Mouse (Mus musculus) G1E-ER4 (cell line): ENCODE data around the gene Stard10. TPM values are rescaled to one million over a fixed set of nuclear protein-coding genes. Genes with fewer than 3 reads are reported as not detected.

Experiments
- GATA1 ChIP-seq: IDR thresholded peaks from one replicate; pipeline ENCODE4 v1.8.0; 2012; ENCODE audit warnings: low read length, inconsistent platforms
- polyA plus RNA-seq: library from polyadenylated mRNA; stranded (reverse); fragments of >175 nt; gene quantifications from 2 replicates; pipeline ENCODE4 v1.2.3, GENCODE M21; 2012

Gene Stard10
- polyA plus RNA-seq, 1 experiment, result not detected

DNA sequence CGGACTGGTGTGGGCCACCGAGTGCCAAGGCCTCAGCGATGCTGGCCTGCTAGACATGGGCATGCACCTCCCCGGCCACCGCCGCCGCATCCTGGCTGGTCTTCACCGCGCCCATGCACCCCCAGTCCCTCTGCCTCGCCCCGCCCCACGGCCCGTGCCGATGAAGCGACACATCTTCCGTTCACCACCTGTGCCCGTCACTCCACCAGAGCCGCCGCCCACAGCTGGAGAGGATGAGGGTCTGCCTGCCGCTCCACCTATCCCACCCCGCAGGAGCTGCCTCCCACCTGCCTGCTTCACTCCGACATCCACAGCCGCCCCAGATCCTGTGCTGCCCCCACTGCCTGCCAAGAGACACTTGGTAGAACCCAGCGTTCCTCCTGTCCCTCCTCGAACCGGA is 56.2 kb downstream of the Stard10 start:
- TF ChIP-seq GATA1, result no peak

DNA sequence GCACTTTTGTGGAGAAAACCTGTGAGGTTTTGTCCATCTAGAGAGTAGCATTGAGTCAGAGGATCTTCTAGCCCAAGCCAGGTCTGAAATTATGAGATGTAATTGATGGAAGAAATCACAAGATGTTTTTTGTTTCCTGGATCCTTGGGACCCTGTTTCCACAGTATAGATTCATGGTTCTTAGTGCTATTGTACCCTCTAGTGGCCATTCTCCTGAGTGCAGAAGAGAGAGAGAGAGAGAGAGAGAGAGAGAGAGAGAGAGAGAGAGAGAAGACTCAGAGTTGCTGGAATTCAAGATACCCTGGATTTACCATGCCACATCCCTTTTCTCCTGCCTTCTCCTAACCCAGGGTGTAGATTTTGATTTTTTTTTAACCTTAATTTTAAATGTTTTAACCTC is 57.3 kb downstream of the Stard10 start:
- TF ChIP-seq GATA1, result no peak

DNA sequence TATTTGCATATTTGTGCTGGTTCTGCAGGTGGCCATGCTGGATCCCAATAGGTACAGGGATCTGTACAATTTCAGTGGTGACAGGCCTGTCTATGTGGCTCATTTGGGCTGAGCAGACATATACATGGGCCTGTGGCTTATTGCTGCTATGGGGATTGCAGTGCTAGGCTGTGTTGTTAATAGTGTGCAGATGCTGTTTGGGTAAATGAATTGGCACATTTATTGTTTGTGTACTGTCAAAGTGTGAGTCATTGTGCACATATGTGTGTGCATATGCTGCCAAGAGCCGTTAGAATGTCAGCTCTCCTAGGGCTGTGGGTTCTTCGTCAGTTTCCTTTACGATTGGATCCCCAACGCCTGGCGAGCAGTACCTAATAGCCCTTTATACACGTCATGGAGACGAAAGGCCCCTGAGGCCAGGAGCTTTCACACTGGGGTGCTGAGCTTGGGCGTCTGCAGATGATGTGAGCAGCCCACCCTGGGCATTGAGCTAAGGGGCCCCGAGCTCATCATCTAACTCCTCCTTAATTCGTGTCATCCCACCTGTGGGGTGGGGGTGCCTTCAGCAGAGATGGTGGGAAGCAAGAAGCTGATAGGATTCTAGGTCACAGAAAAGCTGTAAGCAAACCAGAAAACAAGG is 59.9 kb downstream of the Stard10 start:
- no peak for TF ChIP-seq GATA1

DNA sequence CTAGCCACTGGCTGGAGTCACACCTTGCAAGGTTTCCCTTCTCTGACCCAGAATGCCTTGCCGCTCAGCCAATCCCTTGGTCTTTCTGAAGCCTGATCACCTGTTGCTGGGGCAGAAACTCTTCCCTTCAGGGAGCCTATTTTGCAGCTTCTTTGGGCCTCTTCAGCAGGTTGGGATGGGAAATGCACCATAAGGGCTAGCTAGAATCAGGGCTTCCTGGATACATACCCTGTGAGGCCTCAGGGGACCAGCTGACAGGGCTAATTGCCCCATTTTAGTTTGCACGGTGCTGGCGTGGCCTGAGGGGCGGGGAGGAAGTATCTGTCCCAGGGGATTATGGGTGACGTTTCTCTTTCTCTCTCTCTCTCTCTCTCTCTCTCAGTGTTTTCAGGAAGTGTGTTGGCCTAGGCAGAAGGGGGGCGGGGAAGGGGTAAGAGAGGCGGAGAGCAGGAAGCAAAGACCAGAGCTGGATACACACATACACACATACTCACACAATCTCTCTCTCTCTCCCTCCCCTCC is 60.9 kb downstream of the Stard10 start:
- TF ChIP-seq GATA1, result no peak

GRCm38 (mm10) chr7:101378285-101378684 is 61.4 kb downstream of the Stard10 start:
- TF ChIP-seq GATA1, result no peak

GRCm38 (mm10) chr7:101378796-101379465 is 62.0 kb downstream of the Stard10 start:
- no peak for TF ChIP-seq GATA1

DNA sequence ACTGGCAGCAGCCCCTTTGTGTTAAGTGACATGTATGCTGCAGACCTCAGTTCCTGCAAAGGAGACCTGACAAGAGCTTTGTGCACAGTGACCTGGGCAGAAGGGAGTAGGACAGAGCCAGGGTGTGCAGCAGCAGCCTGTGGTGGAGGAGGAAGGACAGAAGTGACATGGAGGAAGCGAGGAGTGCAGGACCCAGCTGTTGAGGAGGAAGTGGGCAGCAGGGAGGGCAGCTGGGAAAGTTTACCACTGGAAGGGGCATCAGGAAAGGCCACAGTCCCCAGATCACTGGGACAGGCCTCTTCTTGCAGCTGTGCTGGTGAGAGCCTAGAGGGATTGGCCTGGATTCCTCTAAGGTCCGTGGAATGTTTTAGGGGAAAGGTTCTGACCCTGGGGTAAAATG is 62.8 kb downstream of the Stard10 start:
- TF ChIP-seq GATA1, result no peak

- no peak for TF ChIP-seq GATA1
Observed at GRCm38 (mm10) chr7:101381512-101381911, 64.6 kb downstream of the Stard10 start.

DNA sequence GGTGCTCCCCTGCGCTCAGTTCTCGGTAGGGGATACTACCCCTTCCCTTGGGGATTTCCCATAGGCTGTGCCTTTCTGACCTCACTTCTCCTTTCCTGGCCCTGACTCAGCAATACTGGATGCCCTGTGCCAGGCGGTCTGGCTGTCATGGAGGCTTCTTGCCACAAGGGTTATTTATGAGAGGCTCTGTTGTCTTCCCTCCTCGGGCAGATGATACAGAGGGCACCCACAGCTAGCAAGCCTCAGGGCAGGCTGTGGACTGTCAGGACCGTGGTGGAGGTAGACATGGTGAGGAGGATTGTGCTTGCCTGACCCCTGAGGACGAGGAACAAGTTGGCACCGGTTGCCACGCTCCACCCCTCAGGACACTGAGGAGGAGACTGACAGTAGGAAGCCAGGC is 65.5 kb downstream of the Stard10 start:
- TF ChIP-seq GATA1, result no peak

GRCm38 (mm10) chr7:101383756-101384155 is 66.9 kb downstream of the Stard10 start:
- TF ChIP-seq GATA1, result no peak

DNA sequence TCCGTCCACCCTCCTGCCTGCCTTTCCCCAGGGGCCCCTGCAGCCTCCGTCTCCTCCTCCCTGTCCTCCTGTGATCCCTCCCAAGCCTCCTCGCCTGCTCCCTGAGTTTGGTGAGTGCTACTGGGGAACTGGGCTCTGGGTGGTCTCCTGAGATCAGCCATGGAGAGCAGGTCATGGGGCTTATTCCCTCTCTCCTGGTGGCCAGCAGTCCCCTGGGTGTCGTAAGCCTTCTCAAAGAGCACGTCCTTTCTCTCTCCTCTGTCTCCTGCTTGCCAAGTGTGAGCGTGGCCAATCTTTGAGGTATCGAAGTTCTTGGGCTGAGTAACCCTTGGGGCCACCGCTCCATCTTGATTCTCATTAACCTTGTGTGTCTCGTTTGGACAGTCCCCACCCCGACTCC is 68.0 kb downstream of the Stard10 start:
- TF ChIP-seq GATA1, result no peak

- TF ChIP-seq GATA1, result no peak
Observed at GRCm38 (mm10) chr7:101385331-101385733, 68.4 kb downstream of the Stard10 start.

GRCm38 (mm10) chr7:101385866-101386452 is 69.1 kb downstream of the Stard10 start:
- no peak for TF ChIP-seq GATA1

DNA sequence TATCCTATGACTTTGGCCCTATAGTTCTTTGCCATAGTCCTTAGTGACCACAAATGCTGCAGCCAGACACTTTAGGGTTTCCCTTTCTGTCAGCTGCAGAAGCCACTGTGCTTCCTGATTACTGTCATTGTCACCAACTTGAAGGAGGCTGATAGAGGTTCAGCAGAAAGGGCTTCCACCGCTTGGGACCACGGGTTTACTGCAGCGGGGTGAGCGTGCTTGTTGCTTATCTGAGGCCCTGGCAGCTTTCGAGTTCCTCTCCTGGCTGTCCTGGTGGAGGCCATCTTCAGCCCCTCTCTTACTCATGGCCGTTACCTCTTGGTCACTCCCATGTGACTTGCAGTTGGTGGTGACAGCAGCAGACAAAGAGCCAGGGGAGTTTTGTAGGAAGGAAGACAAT is 72.4 kb downstream of the Stard10 start:
- TF ChIP-seq GATA1, result no peak

- no peak for TF ChIP-seq GATA1
Observed at GRCm38 (mm10) chr7:101391909-101392479, 75.1 kb downstream of the Stard10 start.

DNA sequence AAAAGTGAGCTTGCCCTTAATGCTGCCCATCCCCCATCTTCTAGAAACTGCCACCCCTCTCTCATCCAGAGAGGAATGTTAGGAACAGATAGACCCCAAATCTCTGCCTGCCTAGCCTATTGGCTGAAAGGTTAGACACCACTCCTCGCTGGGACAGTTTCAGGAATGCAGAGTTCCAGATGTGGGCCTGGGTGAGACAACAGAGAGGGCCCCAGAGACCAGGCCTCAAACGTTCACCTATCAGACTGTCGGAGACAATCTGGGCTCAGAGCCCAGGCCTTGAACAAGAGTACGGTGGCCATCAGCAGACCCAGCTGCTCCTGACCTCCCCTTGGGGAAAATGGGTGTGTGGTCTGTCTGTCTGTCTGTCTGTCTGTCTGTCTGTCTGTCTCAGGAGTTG is 76.1 kb downstream of the Stard10 start:
- TF ChIP-seq GATA1, result no peak

GRCm38 (mm10) chr7:101393694-101394504 is 77.0 kb downstream of the Stard10 start:
- no peak for TF ChIP-seq GATA1
